Mouse (Mus musculus) myocyte (in vitro differentiated cells): Measurements from ENCODE around the gene Tbx18.
A peak's percentile ranks its signal among the peaks of the same experiment; 100 is the strongest.

Experiments
- CEBPB ChIP-seq: IDR thresholded peaks from 2 replicates; pipeline ENCODE4 v1.6.1; 2011; ENCODE audit warnings: mild to moderate bottlenecking, moderate library complexity; ENCODE audit not compliant: poor library complexity, insufficient read depth, severe bottlenecking
- E2F4 ChIP-seq: IDR thresholded peaks from one replicate; pipeline ENCODE4 v1.6.1; 2011; ENCODE audit warnings: mild to moderate bottlenecking, control low read depth, moderate library complexity; ENCODE audit not compliant: insufficient read depth
- MAX ChIP-seq: IDR thresholded peaks from one replicate; pipeline ENCODE4 v1.6.1; 2011; ENCODE audit warnings: low read depth, mild to moderate bottlenecking, control low read depth
- MYOD1 ChIP-seq, 3 experiments: IDR thresholded peaks; one replicate each; pipeline ENCODE4 v1.6.1; 2011; ENCODE audit warnings: control low read depth in 2 of 3, low read depth in 2 of 3, mild to moderate bottlenecking in 2 of 3, moderate library complexity in 1 of 3; ENCODE audit not compliant: insufficient read length in 2 of 3, control insufficient read depth in 1 of 3
- MYOG ChIP-seq, 3 experiments: IDR thresholded peaks; one replicate each; pipeline ENCODE4 v1.6.1; 2011; ENCODE audit warnings: control low read depth in 2 of 3, low read depth in 2 of 3, mild to moderate bottlenecking in 2 of 3; ENCODE audit not compliant: insufficient read length in 2 of 3, control insufficient read depth in 1 of 3, insufficient read depth in 1 of 3
- POLR2A ChIP-seq: IDR thresholded peaks from one replicate; pipeline ENCODE4 v1.6.1; 2011; ENCODE audit warnings: low read depth, mild to moderate bottlenecking, control low read depth, moderate library complexity; ENCODE audit not compliant: insufficient read length
- POLR2AphosphoS2 ChIP-seq: IDR thresholded peaks from one replicate; pipeline ENCODE4 v1.6.1; 2011; ENCODE audit warnings: low read depth, control low read depth; ENCODE audit not compliant: insufficient read length
- REST ChIP-seq: IDR thresholded peaks from one replicate; pipeline ENCODE4 v1.6.1; 2011; ENCODE audit warnings: mild to moderate bottlenecking, control low read depth, moderate library complexity; ENCODE audit not compliant: insufficient read depth, insufficient read length
- TCF12 ChIP-seq: IDR thresholded peaks from one replicate; pipeline ENCODE4 v1.6.1; 2011; ENCODE audit warnings: mild to moderate bottlenecking, control low read depth; ENCODE audit not compliant: poor library complexity, insufficient read depth, severe bottlenecking
- TCF3 ChIP-seq: IDR thresholded peaks from one replicate; pipeline ENCODE4 v1.6.1; 2011; ENCODE audit warnings: low read depth, control low read depth; ENCODE audit not compliant: insufficient read length
- USF1 ChIP-seq: IDR thresholded peaks from one replicate; pipeline ENCODE4 v1.6.1; 2011; ENCODE audit warnings: low read depth, mild to moderate bottlenecking, control low read depth, moderate library complexity

GRCm38 (mm10) chr9:87730271-87730960 is 644 bp downstream of the Tbx18 start:
- TF ChIP-seq MYOG (IDR thresholded peaks at IDR 0.05; ENCODE audit: control insufficient read depth in 1 of 3, insufficient read depth in 1 of 3, insufficient read length in 2 of 3, low read depth in 2 of 3) (no peak), USF1 (no peak), POLR2A (peak; percentile 44), MAX (no peak), TCF12 (no peak), CEBPB (no peak), TCF3 (no peak), E2F4 (no peak), MYOD1 (IDR thresholded peaks at IDR 0.05; ENCODE audit: control insufficient read depth in 1 of 3, insufficient read length in 2 of 3, low read depth in 2 of 3) (peak in 1 of 3 experiments; percentile 8), POLR2AphosphoS2 (no peak), REST (no peak)
